ENCODE assay signal across 16 mouse cellular contexts in the genomic region with DNA sequence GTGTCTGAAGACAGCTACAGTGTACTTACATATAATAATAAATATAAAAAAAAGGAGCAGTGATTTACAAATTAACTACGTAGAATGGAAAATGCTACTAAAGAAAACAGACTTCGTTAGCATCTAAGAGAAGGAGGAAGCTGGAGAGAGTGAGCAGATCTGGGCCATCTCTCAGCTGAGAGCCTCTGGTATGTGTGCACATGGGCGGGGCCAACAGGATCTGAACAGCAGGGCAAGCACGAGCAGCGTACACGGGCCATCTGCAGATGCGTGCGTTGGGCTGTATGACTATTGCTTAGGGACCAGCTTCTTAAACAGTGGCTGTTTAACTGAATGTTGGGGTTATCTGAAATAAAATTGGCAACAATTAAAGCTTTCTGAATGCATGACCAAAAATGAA. TPM values are rescaled to one million over a fixed set of nuclear protein-coding genes. Genes with fewer than 3 reads are reported as not detected.
DNase-seq lines count a peak whose midpoint lies in the region; ATAC-seq lines count a peak whose summit lies in the region.
"Had no signal": no experiment of that assay in that cellular context is flagged by ENCODE, and none has a peak within 500 bp of the region (broad histone marks: within the 10 kb centered on the region; RNA-seq: fewer than 3 reads in every experiment).

No protein-coding gene starts in this region.

- no peak for ATAC-seq in heart, embryonic 16.5 days (replicated peaks; ENCODE audit: extremely low read depth, insufficient read depth, low FRiP score)
- ATAC-seq in activated CD4-positive, CD25-positive, alpha-beta regulatory T cell, adult 4 months: no peak
- ATAC-seq: forebrain, embryonic 14.5 days had no signal

- no peaks in the 10 kb centered on the region for H3K27me3 ChIP-seq in heart, embryonic 16.5 days (ENCODE audit: control insufficient read depth, insufficient read depth, low read length)
- H3K27me3 ChIP-seq in splenic B cell, adult 2 months (ENCODE audit: control insufficient read depth, insufficient read depth, low read length, poor library complexity, severe bottlenecking): no peaks in the 10 kb centered on the region
- H3K27me3 ChIP-seq: midbrain, embryonic 12.5 days had no signal

- no peak overlapping the region; the same call in 1 of the 2 replicates for H3K9ac ChIP-seq in heart, embryonic 16.5 days (ENCODE audit: low read length)
- H3K9ac ChIP-seq: midbrain, embryonic 12.5 days had no signal

- no peak overlapping the region for H3K4me2 ChIP-seq in heart, embryonic 16.5 days (ENCODE audit: low read depth, low read length)
- H3K4me2 ChIP-seq: midbrain, embryonic 12.5 days had no signal

- no peaks in the 10 kb centered on the region for H3K9me3 ChIP-seq in heart, embryonic 16.5 days (replicated peaks; ENCODE audit: control insufficient read depth, low read length)
- H3K9me3 ChIP-seq: midbrain, embryonic 12.5 days had no signal

- H3K4me1 ChIP-seq in heart, embryonic 16.5 days (ENCODE audit: control insufficient read depth, insufficient read depth, low read length): peaks cover 57% of the 10 kb centered on the region
- H3K4me1 ChIP-seq: midbrain, embryonic 12.5 days had no signal

- peaks cover 26% of the 10 kb centered on the region for H3K36me3 ChIP-seq in heart, embryonic 16.5 days (ENCODE audit: control insufficient read depth, insufficient read depth)
- H3K36me3 ChIP-seq in splenic B cell, adult 2 months (ENCODE audit: control insufficient read depth, insufficient read depth, low read length, poor library complexity, severe bottlenecking): peaks cover 5% of the 10 kb centered on the region; the same call in 1 of the 2 replicates
- H3K36me3 ChIP-seq: midbrain, embryonic 12.5 days had no signal

- no peak overlapping the region for H3K4me3 ChIP-seq in heart, embryonic 16.5 days (ENCODE audit: low read length)
- H3K4me3 ChIP-seq: left cerebral cortex, adult 2 months; midbrain, embryonic 12.5 days had no signal

- 39% methylated on average over 8 of the region's 8 CpGs for WGBS in heart, embryonic 16.5 days

- peak overlapping the region; percentile 99 for H3K27ac ChIP-seq in heart, embryonic 16.5 days (ENCODE audit: low read length)
- H3K27ac ChIP-seq: left cerebral cortex, adult 2 months; midbrain, embryonic 12.5 days had no signal

- peak; percentile 50 to 60 for DNase-seq in heart, adult 9 months (ENCODE audit: low spot score in 2 of 2)
- DNase-seq in heart, postnatal 25 days (ENCODE audit: low spot score): no peak
- peak; percentile 32 for DNase-seq in right cerebral cortex, postnatal 14 days
- no peak for DNase-seq in right cerebral cortex, postnatal 25 days
- peak; percentile 58 for DNase-seq in splenic B cell, adult 2 months (ENCODE audit: low read depth, low spot score)
- no peak for DNase-seq in cerebellum, postnatal 25 days
- DNase-seq: adrenal gland, postnatal 25 days; cerebellum, adult 2 months; kidney, adult 8-10 months; liver; right cerebral cortex, adult 18-20 months had no signal

- intact Hi-C loops in heart, postnatal 25 days (cut with DNase I): no loop called here

RNA-seq across cellular contexts. Expression of gene Ehd4, which starts 56.5 kb away (rescaled TPM):
- total RNA-seq in heart, postnatal 25 days (2021): 100 to 1,000 TPM; 377 to 459 TPM
- polyA plus RNA-seq in heart, embryonic 16.5 days (2015; fragmentation: Nextera tagmentation; extraction: Ambion mirVana): 163 and 195 TPM in 2 replicates
- 1 to 10 TPM; 7.2 to 9.1 TPM for polyA plus RNA-seq in activated CD4-positive, CD25-positive, alpha-beta regulatory T cell, adult 4 months (2017; shearing (Covaris generic))

Comparison
In these comparisons a context has a peak if more than half of its experiments do, and no peak if none do; other contexts are left out.
1. DNase-seq: peak in heart, adult 9 months (2 of 2), right cerebral cortex, postnatal 14 days (single experiment) and splenic B cell, adult 2 months (single experiment); none in heart, postnatal 25 days (single experiment), right cerebral cortex, postnatal 25 days (single experiment) and cerebellum, postnatal 25 days (0 of 2).
2. RNA of gene Ehd4, which starts 56.5 kb away (polyA plus RNA-seq): 163 to 195 TPM in heart, embryonic 16.5 days; 7.2 to 9.1 TPM in activated CD4-positive, CD25-positive, alpha-beta regulatory T cell, adult 4 months; every median in the first group is over 10 times any median in the second.